Mouse (Mus musculus) liver, adult 2 months (tissue): ENCODE data around the gene Chst15. TPM values are rescaled to one million over a fixed set of nuclear protein-coding genes. Genes with fewer than 3 reads are reported as not detected.

ENCODE experiments used
- DNase-seq: peaks from one replicate; pipeline ENCODE4 v3.0.0-alpha.2; 2011; ENCODE audit warnings: low read depth, low spot score; ENCODE audit errors: extremely low read depth
- H3K27ac ChIP-seq: fragments of 200-500 bp; replicated peaks from 2 replicates; pipeline ENCODE4 v1.5.1; 2012; ENCODE audit warnings: low read depth, mild to moderate bottlenecking, control low read depth, inconsistent platforms, low read length; ENCODE audit not compliant: insufficient read depth
- H3K27me3 ChIP-seq: fragments of 200-500 bp; 2 replicates; pipeline ENCODE4 v1.6.1; 2012; ENCODE audit warnings: mild to moderate bottlenecking, moderate library complexity, low read length, inconsistent platforms; ENCODE audit not compliant: control insufficient read depth, insufficient read depth
- H3K36me3 ChIP-seq: fragments of 200-500 bp; 2 replicates; pipeline ENCODE4 v1.6.1; 2012; ENCODE audit warnings: low read length, inconsistent platforms; ENCODE audit not compliant: control insufficient read depth, insufficient read depth
- H3K4me1 ChIP-seq: fragments of 200-500 bp; 2 replicates; pipeline ENCODE4 v1.6.1; 2011; ENCODE audit warnings: low read length; ENCODE audit not compliant: control insufficient read depth, insufficient read depth
- H3K4me3 ChIP-seq: fragments of 200-500 bp; 2 replicates; pipeline ENCODE4 v1.5.1; 2011; ENCODE audit warnings: low read depth, mild to moderate bottlenecking, control low read depth, low read length, moderate library complexity; ENCODE audit not compliant: insufficient read depth
- H3K79me2 ChIP-seq: fragments of 200-500 bp; 2 replicates; pipeline ENCODE4 v1.6.1; 2012; ENCODE audit warnings: inconsistent platforms, mild to moderate bottlenecking, low read length, moderate library complexity; ENCODE audit not compliant: control insufficient read depth, insufficient read depth
- H3K9ac ChIP-seq: fragments of 200-500 bp; 2 replicates; pipeline ENCODE4 v1.6.1; 2012; ENCODE audit warnings: low read depth, mild to moderate bottlenecking, control low read depth, inconsistent platforms, low read length
- CTCF ChIP-seq: fragments of 200-500 bp; IDR thresholded peaks from 2 replicates; pipeline ENCODE4 v1.5.1; 2011; ENCODE audit warnings: low read depth, low read length, control low read depth
- POLR2A ChIP-seq: fragments of 200-500 bp; IDR thresholded peaks from 2 replicates; pipeline ENCODE4 v1.6.1; 2011; ENCODE audit warnings: low read length, control low read depth; ENCODE audit not compliant: insufficient read depth; ENCODE audit errors: extremely low read depth
- WGBS: fragments of 180-500 bp; shearing (Covaris S2); methylation state at CpG from one replicate; pipeline ENCODE4 v1.1.7; 2018; 5-methylcytosine and 5-hydroxymethylcytosine counted together
- polyA plus RNA-seq: library from polyadenylated mRNA; depleted of rRNA; stranded (reverse); fragments of >200 nt; gene quantifications from 2 replicates; pipeline ENCODE4 v1.2.3, GENCODE M21; 2012; rRNA removed
- total RNA-seq: library from RNA; depleted of rRNA; stranded (reverse); fragments of >200 nt; gene quantifications from 2 replicates; pipeline ENCODE4 v1.2.3, GENCODE M21; 2014; rRNA removed

Gene Chst15
- total and polyA plus RNA-seq, 2 experiments = 4.3 to 6.5 TPM

- no peak for DNase-seq
- Histone ChIP-seq H3K4me3 (no peak overlapping the region), H3K79me2 (no peaks in the 10 kb centered on the region), H3K27ac (no peak overlapping the region), H3K4me1 (no peaks in the 10 kb centered on the region), H3K9ac (no peak overlapping the region), H3K27me3 (no peaks in the 10 kb centered on the region), H3K36me3 (no peaks in the 10 kb centered on the region)
- TF ChIP-seq POLR2A = no peak
- TF ChIP-seq CTCF = no peak
- 49% methylated on average over 6 of the region's 6 CpGs for WGBS
Observed at GRCm38 (mm10) chr7:132199686-132200085, 117.3 kb downstream of the Chst15 start.

GRCm38 (mm10) chr7:132198806-132199205 lies 118.2 kb downstream of the Chst15 start:
- TF ChIP-seq CTCF (no peak), POLR2A (no peak)
- Histone ChIP-seq H3K79me2 (no peaks in the 10 kb centered on the region), H3K27me3 (no peaks in the 10 kb centered on the region), H3K4me3 (no peak overlapping the region), H3K27ac (no peak overlapping the region), H3K9ac (no peak overlapping the region), H3K4me1 (no peaks in the 10 kb centered on the region), H3K36me3 (no peaks in the 10 kb centered on the region)
- no peak for DNase-seq
- WGBS = 83% methylated on average over 1 of the region's 1 CpGs

- Histone ChIP-seq H3K79me2 (no peaks in the 10 kb centered on the region), H3K4me1 (no peaks in the 10 kb centered on the region), H3K27me3 (no peaks in the 10 kb centered on the region), H3K9ac (no peak overlapping the region), H3K36me3 (no peaks in the 10 kb centered on the region), H3K27ac (no peak overlapping the region), H3K4me3 (no peak overlapping the region)
- TF ChIP-seq POLR2A (no peak), CTCF (no peak)
- DNase-seq = no peak
- 49% methylated on average over 7 of the region's 7 CpGs for WGBS
Observed at GRCm38 (mm10) chr7:132197817-132198475, 119.1 kb downstream of the Chst15 start.

DNA sequence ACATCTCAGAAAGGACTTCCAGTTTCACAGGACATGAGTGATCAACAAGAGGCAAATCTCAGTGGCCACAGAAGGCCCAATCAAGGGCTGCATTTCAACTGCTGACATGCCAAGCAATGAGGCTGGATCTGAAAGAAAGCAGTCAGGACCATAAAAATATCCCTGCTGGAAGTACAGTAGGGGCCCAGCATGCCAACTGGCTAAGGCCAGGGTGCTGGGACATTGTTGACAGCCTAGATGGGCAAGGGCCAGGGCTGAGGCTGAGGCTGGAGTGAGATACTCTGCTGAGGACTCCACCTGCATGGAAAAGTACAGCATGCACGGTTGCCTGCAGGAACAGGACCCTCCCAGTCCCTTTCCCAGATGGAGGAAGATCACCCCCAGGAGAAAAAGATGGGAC lies 120.4 kb downstream of the Chst15 start:
- 79% methylated on average over 1 of the region's 1 CpGs for WGBS
- no peak for TF ChIP-seq CTCF
- no peak for TF ChIP-seq POLR2A
- no peak for DNase-seq
- Histone ChIP-seq H3K9ac (no peak overlapping the region), H3K27ac (no peak overlapping the region), H3K4me1 (no peaks in the 10 kb centered on the region), H3K79me2 (no peaks in the 10 kb centered on the region), H3K27me3 (no peaks in the 10 kb centered on the region), H3K4me3 (no peak overlapping the region), H3K36me3 (no peaks in the 10 kb centered on the region)

GRCm38 (mm10) chr7:132193606-132194005 lies 123.4 kb downstream of the Chst15 start:
- H3K4me3 ChIP-seq = no peak overlapping the region
- H3K27ac ChIP-seq = no peak overlapping the region
- TF ChIP-seq POLR2A = no peak
- no peak for TF ChIP-seq CTCF
- DNase-seq = no peak
- H3K27me3 ChIP-seq = no peaks in the 10 kb centered on the region
- H3K79me2 ChIP-seq = no peaks in the 10 kb centered on the region
- H3K4me1 ChIP-seq = no peaks in the 10 kb centered on the region
- no peaks in the 10 kb centered on the region for H3K36me3 ChIP-seq
- no peak overlapping the region for H3K9ac ChIP-seq
- WGBS = 95% methylated on average over 2 of the region's 2 CpGs

- no peaks in the 10 kb centered on the region for H3K36me3 ChIP-seq
- no peaks in the 10 kb centered on the region for H3K4me1 ChIP-seq
- H3K27ac ChIP-seq = no peak overlapping the region
- DNase-seq = no peak
- TF ChIP-seq POLR2A (no peak), CTCF (no peak)
- no peak overlapping the region for H3K4me3 ChIP-seq
- H3K9ac ChIP-seq = no peak overlapping the region
- H3K27me3 ChIP-seq = no peaks in the 10 kb centered on the region
- H3K79me2 ChIP-seq = no peaks in the 10 kb centered on the region
- 60% methylated on average over 3 of the region's 3 CpGs for WGBS
Observed at GRCm38 (mm10) chr7:132187456-132187855, 129.6 kb downstream of the Chst15 start.

Other genes starting within 250 kb of the Chst15 start
- 0.27 and 0.74 TPM in 2 replicates for gene Cpxm2, start 162.5 kb downstream of the Chst15 start, total RNA-seq
- gene Cpxm2, start 162.5 kb downstream of the Chst15 start, polyA plus RNA-seq = 0.21 and 0.27 TPM in 2 replicates